Mouse (Mus musculus): ENCODE measurements around the gene Apoa4. TPM values are rescaled to one million over a fixed set of nuclear protein-coding genes. Genes with fewer than 3 reads are reported as not detected.
A peak's percentile ranks its signal among the peaks of the same experiment; 100 is the strongest.

Apoa4 gene
- 0.16 and 0.28 TPM in 2 replicates for polyA plus RNA-seq (2012; rRNA removed)

- H3K4me3 ChIP-seq (replicated peaks; ENCODE audit: insufficient read depth, low read depth, low read length): no peak within 1 kb of the TSS
- H3K27ac ChIP-seq (ENCODE audit: insufficient read depth, low read length): no peak within 1 kb of the TSS
- DNase-seq: no peak
- 67% methylated on average over 7 of the region's 7 CpGs for WGBS
- H3K27me3 ChIP-seq (ENCODE audit: control insufficient read depth, insufficient read depth, low read length): no peaks in the 10 kb centered on the region
- H3K4me1 ChIP-seq (ENCODE audit: control insufficient read depth, insufficient read depth, low read length): 0 out of 2 replicates have a peak, but pooled peaks cover under 1% of the 10 kb centered on the region
- no peak for TF ChIP-seq POLR2A (IDR thresholded peaks at IDR 0.05; ENCODE audit: borderline replicate concordance, insufficient read depth, low read length)
- no peak for TF ChIP-seq CTCF (IDR thresholded peaks at IDR 0.05; ENCODE audit: borderline replicate concordance, insufficient read depth, low read depth, low read length)
Measured at GRCm38 (mm10) chr9:46240526-46241153, at the start of gene Apoa4. Apoa4 (plus strand) TSS chr9:46240696.

DNA sequence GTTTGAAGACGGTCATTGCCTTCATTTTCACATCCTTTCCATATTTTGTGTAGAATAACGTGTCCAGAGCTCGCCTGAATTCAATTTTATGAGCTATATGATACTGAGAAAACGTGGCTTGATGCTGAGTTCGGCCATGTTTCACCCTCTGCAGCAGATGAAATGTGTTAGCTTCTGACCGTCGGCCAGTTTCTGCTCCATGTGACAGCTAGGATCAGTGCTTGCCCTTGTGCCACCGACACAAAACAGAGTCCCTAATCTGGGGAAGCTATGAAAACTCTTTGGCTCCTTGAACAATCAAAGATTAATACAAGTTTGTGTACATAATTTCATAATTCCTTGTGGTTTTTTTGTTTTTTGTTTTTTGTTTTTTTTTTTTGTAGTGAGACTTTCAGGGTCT is 49.3 kb upstream of the Apoa4 start:
- no peak for DNase-seq
- Histone ChIP-seq H3K27me3 (ENCODE audit: control insufficient read depth, insufficient read depth, low read length) (no peaks in the 10 kb centered on the region), H3K4me3 (replicated peaks; ENCODE audit: insufficient read depth, low read depth, low read length) (no peak overlapping the region), H3K4me1 (ENCODE audit: control insufficient read depth, insufficient read depth, low read length) (peaks cover 13% of the 10 kb centered on the region), H3K27ac (ENCODE audit: insufficient read depth, low read length) (no peak overlapping the region)
- 42% methylated on average over 8 of the region's 8 CpGs for WGBS
- TF ChIP-seq CTCF (IDR thresholded peaks at IDR 0.05; ENCODE audit: borderline replicate concordance, insufficient read depth, low read depth, low read length) (no peak), POLR2A (IDR thresholded peaks at IDR 0.05; ENCODE audit: borderline replicate concordance, insufficient read depth, low read length) (no peak)

DNA sequence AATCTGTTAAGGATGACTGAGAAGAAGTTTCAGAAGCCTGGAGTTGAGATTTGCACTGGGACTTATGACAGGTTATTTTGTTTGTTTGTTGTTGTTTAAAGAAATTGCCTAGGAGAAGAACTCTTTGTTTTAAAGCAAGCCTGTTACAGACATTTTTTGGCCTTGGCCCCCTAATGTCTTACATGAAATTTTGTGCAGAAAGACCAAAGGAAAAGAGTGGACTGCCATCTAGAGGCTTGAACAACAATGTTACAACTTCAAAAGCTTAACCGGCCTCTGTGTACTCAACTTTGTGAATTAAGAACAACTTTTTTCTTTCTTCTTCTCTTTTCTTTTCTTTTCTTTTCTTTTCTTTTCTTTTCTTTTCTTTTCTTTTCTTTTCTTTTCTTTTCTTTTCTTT is 48.9 kb upstream of the Apoa4 start:
- H3K27me3 ChIP-seq (ENCODE audit: control insufficient read depth, insufficient read depth, low read length): no peaks in the 10 kb centered on the region
- 24% methylated on average over 1 of the region's 1 CpGs for WGBS

DNA sequence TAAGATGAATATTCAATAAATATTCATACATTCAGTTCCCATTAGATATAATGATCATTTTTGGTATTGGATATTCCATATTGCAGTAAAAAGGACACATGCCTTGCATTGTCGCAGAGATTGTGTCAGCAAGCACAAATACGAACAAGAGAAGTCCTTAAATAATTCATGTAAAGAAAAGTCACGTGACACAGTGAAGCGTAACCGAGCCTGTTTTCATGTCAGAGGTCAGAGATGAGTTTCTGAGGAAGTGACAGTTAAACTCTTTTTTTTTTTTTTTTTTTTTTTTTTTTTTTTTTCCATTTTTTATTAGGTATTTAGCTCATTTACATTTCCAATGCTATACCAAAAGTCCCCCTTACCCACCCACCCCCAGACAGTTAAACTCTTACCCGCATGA is 47.9 kb upstream of the Apoa4 start:
- TF ChIP-seq POLR2A (IDR thresholded peaks at IDR 0.05; ENCODE audit: borderline replicate concordance, insufficient read depth, low read length) (no peak), CTCF (IDR thresholded peaks at IDR 0.05; ENCODE audit: borderline replicate concordance, insufficient read depth, low read depth, low read length) (no peak)
- DNase-seq: no peak
- Histone ChIP-seq H3K27ac (ENCODE audit: insufficient read depth, low read length) (no peak overlapping the region), H3K27me3 (ENCODE audit: control insufficient read depth, insufficient read depth, low read length) (no peaks in the 10 kb centered on the region), H3K4me1 (ENCODE audit: control insufficient read depth, insufficient read depth, low read length) (peaks cover 13% of the 10 kb centered on the region), H3K4me3 (replicated peaks; ENCODE audit: insufficient read depth, low read depth, low read length) (no peak overlapping the region)
- 84% methylated on average over 6 of the region's 6 CpGs for WGBS

More for the DNA sequence above, 48.9 kb upstream of the Apoa4 start:
- peak in 1 of 2 experiments; percentile 60 for DNase-seq
- TF ChIP-seq POLR2A (IDR thresholded peaks at IDR 0.05; ENCODE audit: borderline replicate concordance, insufficient read depth, low read length) (no peak), CTCF (IDR thresholded peaks at IDR 0.05; ENCODE audit: borderline replicate concordance, insufficient read depth, low read depth, low read length) (peak; percentile 41; the same call in 1 of the 2 replicates)
- H3K4me3 ChIP-seq (replicated peaks; ENCODE audit: insufficient read depth, low read depth, low read length): no peak overlapping the region
- no peak overlapping the region for H3K27ac ChIP-seq (ENCODE audit: insufficient read depth, low read length)
- peaks cover 13% of the 10 kb centered on the region for H3K4me1 ChIP-seq (ENCODE audit: control insufficient read depth, insufficient read depth, low read length)

DNA sequence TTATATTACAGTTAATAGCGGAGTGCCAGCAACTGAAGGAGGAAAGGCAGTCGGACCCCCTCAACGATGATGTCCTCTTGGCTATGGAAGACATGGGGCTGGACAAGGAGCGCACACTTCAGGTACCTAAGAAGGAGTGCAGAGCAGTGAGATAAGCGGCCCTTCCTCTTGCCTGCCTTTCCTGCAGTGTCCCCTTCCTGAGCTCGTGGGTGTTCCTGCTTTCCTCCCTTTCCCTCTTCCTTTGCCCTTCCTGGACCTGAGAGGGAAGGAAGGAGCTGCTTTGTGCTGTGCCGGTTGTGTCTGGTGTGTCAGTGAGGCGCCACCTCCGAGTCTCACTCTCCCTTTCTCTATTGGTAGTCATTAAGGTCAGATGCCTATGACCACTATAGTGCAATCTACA is 45.7 kb upstream of the Apoa4 start:
- TF ChIP-seq CTCF (IDR thresholded peaks at IDR 0.05; ENCODE audit: borderline replicate concordance, insufficient read depth, low read depth, low read length) (no peak), POLR2A (IDR thresholded peaks at IDR 0.05; ENCODE audit: borderline replicate concordance, insufficient read depth, low read length) (no peak)

DNA sequence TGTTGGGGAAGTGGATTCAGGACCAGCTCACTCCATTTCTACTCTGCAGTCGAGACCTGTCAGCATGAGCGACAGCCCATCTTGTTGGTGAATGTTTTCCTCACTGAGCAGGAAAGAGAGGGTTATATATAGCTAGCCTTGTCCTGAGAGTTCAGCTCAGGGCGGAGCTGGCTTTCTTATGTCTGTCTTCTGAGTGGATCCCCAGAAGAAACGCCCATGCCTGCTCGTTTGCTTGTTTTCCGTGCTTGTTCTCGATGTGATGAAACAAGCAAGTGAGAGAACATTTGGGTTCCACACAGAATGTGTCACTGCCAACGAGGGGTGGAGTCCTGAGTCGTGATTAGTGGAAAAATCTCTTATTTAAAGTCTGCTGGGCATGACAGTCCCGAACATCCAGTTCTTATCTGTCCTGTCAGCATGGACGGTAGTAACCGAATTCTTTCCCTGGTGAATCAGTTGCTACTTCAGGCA is 43.8 kb upstream of the Apoa4 start:
- 76% methylated on average over 12 of the region's 12 CpGs for WGBS
- DNase-seq: no peak
- TF ChIP-seq POLR2A (IDR thresholded peaks at IDR 0.05; ENCODE audit: borderline replicate concordance, insufficient read depth, low read length): no peak
- TF ChIP-seq CTCF (IDR thresholded peaks at IDR 0.05; ENCODE audit: borderline replicate concordance, insufficient read depth, low read depth, low read length): no peak
- Histone ChIP-seq H3K4me1 (ENCODE audit: control insufficient read depth, insufficient read depth, low read length) (peaks cover 16% of the 10 kb centered on the region), H3K27ac (ENCODE audit: insufficient read depth, low read length) (no peak overlapping the region), H3K27me3 (ENCODE audit: control insufficient read depth, insufficient read depth, low read length) (no peaks in the 10 kb centered on the region), H3K4me3 (replicated peaks; ENCODE audit: insufficient read depth, low read depth, low read length) (no peak overlapping the region)

More for the DNA sequence above, 45.7 kb upstream of the Apoa4 start:
- no peak overlapping the region for H3K4me3 ChIP-seq (replicated peaks; ENCODE audit: insufficient read depth, low read depth, low read length)
- H3K27ac ChIP-seq (ENCODE audit: insufficient read depth, low read length): no peak overlapping the region
- no peak for DNase-seq
- H3K4me1 ChIP-seq (ENCODE audit: control insufficient read depth, insufficient read depth, low read length): peaks cover 15% of the 10 kb centered on the region
- WGBS: 88% methylated on average over 9 of the region's 9 CpGs
- no peaks in the 10 kb centered on the region for H3K27me3 ChIP-seq (ENCODE audit: control insufficient read depth, insufficient read depth, low read length)

DNA sequence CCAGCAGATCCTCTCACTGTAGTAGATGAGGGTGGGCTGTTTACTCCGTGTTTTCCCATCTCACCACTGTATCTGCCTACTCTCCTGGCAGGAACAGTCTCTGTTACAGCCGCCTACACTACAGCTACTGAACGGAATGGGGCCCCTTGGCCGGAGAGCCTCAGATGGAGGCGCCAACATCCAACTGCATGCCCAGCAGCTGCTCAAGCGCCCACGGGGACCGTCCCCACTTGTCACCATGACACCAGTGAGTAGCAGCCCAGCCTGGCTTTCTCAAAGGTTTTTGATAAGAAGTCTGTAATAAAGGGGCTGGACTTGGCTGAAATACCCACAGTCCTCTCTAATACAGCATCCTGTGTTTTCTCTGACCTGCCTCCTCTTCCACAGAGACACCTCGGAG is 42.0 kb upstream of the Apoa4 start:
- 24% methylated on average over 9 of the region's 9 CpGs for WGBS
- no peaks in the 10 kb centered on the region for H3K27me3 ChIP-seq (ENCODE audit: control insufficient read depth, insufficient read depth, low read length)
- no peak for TF ChIP-seq CTCF (IDR thresholded peaks at IDR 0.05; ENCODE audit: borderline replicate concordance, insufficient read depth, low read depth, low read length)
- TF ChIP-seq POLR2A (IDR thresholded peaks at IDR 0.05; ENCODE audit: borderline replicate concordance, insufficient read depth, low read length): no peak
- peaks cover 16% of the 10 kb centered on the region for H3K4me1 ChIP-seq (ENCODE audit: control insufficient read depth, insufficient read depth, low read length)
- DNase-seq: no peak
- H3K4me3 ChIP-seq (replicated peaks; ENCODE audit: insufficient read depth, low read depth, low read length): no peak overlapping the region
- peak overlapping the region; percentile 38 for H3K27ac ChIP-seq (ENCODE audit: insufficient read depth, low read length)

DNA sequence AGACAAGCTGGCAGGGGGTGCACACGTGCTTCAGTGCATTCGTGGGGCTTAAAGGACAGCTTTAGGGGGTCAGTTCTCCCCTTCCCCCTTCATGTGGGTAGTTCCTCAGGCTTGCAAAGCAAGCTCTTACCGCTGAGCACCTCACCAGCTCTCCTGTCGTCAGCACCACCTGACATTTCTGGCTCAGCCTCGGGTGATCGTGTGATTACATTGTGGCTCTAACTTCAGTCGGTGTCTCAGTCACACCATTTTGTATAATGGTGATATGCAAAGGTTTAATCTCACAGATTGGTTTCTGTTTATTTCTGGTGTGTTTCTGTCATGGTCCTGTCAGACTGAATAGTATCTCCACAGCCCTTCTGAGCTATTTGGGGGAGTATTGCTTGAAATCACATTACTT is 41.6 kb upstream of the Apoa4 start:
- DNase-seq: no peak
- no peaks in the 10 kb centered on the region for H3K27me3 ChIP-seq (ENCODE audit: control insufficient read depth, insufficient read depth, low read length)
- peak overlapping the region; percentile 38 for H3K27ac ChIP-seq (ENCODE audit: insufficient read depth, low read length)
- TF ChIP-seq POLR2A (IDR thresholded peaks at IDR 0.05; ENCODE audit: borderline replicate concordance, insufficient read depth, low read length): no peak
- TF ChIP-seq CTCF (IDR thresholded peaks at IDR 0.05; ENCODE audit: borderline replicate concordance, insufficient read depth, low read depth, low read length): no peak
- H3K4me3 ChIP-seq (replicated peaks; ENCODE audit: insufficient read depth, low read depth, low read length): no peak overlapping the region
- 16% methylated on average over 7 of the region's 7 CpGs for WGBS
- H3K4me1 ChIP-seq (ENCODE audit: control insufficient read depth, insufficient read depth, low read length): peaks cover 16% of the 10 kb centered on the region
